Mouse (Mus musculus) thymus, adult 2 months (tissue): Measurements from ENCODE around the gene Acox2.

Experiments
- CTCF ChIP-seq: fragments of 200-500 bp; IDR thresholded peaks from 2 replicates; pipeline ENCODE4 v1.5.1; 2012; ENCODE audit warnings: mild to moderate bottlenecking, control low read depth, low read length, moderate library complexity, borderline replicate concordance; ENCODE audit not compliant: control insufficient read depth, poor library complexity, insufficient read depth; ENCODE audit errors: extremely low read depth
- POLR2A ChIP-seq: fragments of 200-500 bp; IDR thresholded peaks from 2 replicates; pipeline ENCODE4 v1.6.1; 2012; ENCODE audit warnings: mild to moderate bottlenecking, low read length, control low read depth, moderate library complexity; ENCODE audit not compliant: control insufficient read depth, poor library complexity, insufficient read depth; ENCODE audit errors: extremely low read depth

DNA sequence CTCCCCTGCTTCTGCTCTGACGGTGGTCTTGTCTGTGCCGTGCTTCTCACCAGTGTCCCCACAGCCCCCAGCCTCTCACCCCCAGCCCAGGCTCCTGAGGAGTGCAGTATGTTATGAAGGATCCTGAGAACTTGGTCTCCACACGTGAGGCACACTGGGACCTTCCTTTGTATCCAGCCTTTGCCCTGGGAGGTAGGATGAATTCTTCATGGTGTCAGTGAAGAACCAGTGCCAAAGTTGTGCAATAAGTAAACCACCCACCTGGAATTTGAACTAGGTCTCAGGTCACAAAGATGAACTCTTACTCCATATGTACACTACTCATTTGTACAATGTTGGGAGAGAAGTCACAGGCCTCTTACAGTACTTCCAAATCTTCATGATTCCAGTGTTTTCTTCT lies at the start of gene Acox2:
- TF ChIP-seq CTCF (no peak), POLR2A (no peak)
